Mouse (Mus musculus): ENCODE results near the gene Was. TPM values are rescaled to one million over a fixed set of nuclear protein-coding genes. Genes with fewer than 3 reads are reported as not detected.
"Not testable (repeated sequence)": the region's sequence is repeated elsewhere in the genome, so short reads cannot be mapped to it uniquely, and the experiment has no call there.

Gene Was
- total RNA-seq, 2 experiments from 2014 or later: 1.9 to 2.5 TPM

GRCm38 (mm10) chrX:8075104-8075503 lies 15.2 kb downstream of the Was start:
- intact Hi-C loops (cut with DNase I): loop anchor here (10.0 kb wide), 1 partner anchor 180 kb away; the partner anchor contains the start of gene Ftsj1
- DNase-seq: no peak

GRCm38 (mm10) chrX:8074430-8075014 lies 15.8 kb downstream of the Was start, which contains the start of gene Suv39h1:
TSS of gene Suv39h1 (minus strand) at chrX:8074760.
- intact Hi-C loops (cut with DNase I): loop anchor here (5.0 to 10.0 kb wide), 2 partner anchors 172 to 180 kb away; partner anchors contain the start of gene Ftsj1
- peak; percentile 86 to 87 for DNase-seq

GRCm38 (mm10) chrX:8073881-8074429 lies 16.3 kb downstream of the Was start:
- DNase-seq: peak; percentile 2 to 5

GRCm38 (mm10) chrX:8069166-8069565 lies 21.1 kb downstream of the Was start:
- intact Hi-C loops (cut with DNase I): no loop called here
- no peak for DNase-seq

More at GRCm38 (mm10) chrX:8073881-8074429, 16.3 kb downstream of the Was start:
- intact Hi-C loops (cut with DNase I): loop anchor here (5.0 to 10.0 kb wide), 2 partner anchors 172 to 181 kb away; partner anchors contain the start of gene Ftsj1

GRCm38 (mm10) chrX:8051044-8051781 lies 39.1 kb downstream of the Was start:
- intact Hi-C loops (cut with DNase I): not testable (repeated sequence)

GRCm38 (mm10) chrX:8033009-8033408 lies 57.3 kb downstream of the Was start:
- intact Hi-C loops (cut with DNase I): no loop called here
- DNase-seq: no peak

More at GRCm38 (mm10) chrX:8051044-8051781, 39.1 kb downstream of the Was start:
- not testable (repeated sequence) for DNase-seq

Other genes with a start within 250 kb of the Was start
- 10 to 100 TPM; 26.1 to 27.8 TPM for gene Otud5, start 249.1 kb downstream of the Was start, total RNA-seq (2021)
- gene Pim2, start 212.2 kb downstream of the Was start, total RNA-seq (2021): 1 to 10 TPM; 2.4 to 3.3 TPM
- 10 to 100 TPM; 13.2 to 16.7 TPM for gene Slc35a2, start 206.5 kb downstream of the Was start, total RNA-seq (2021)
- 10 to 100 TPM; 22.2 to 22.4 TPM for gene Pqbp1, start 191.2 kb downstream of the Was start, total RNA-seq (2021)
- gene Timm17b, start 191.1 kb downstream of the Was start, total RNA-seq (2021): 10 to 100 TPM; 44.5 to 49.0 TPM
- not detected for gene Gm10491, start 182.7 kb downstream of the Was start, total RNA-seq (2021)
- gene Gm10490, start 181.0 kb downstream of the Was start, total RNA-seq (2021): not detected
- under 1 TPM in 1 of 2 experiments, not detected in 1; 0.25 TPM for gene Pcsk1n, start 170.7 kb downstream of the Was start, total RNA-seq (2021)
- not detected for gene Eras, start 161.9 kb downstream of the Was start, total RNA-seq (2021)
- 10 to 100 TPM; 11.1 to 11.8 TPM for gene Hdac6, start 142.6 kb downstream of the Was start, total RNA-seq (2021)
- gene Gata1, start 112.4 kb downstream of the Was start, total RNA-seq (2021): under 1 TPM in 1 of 2 experiments, not detected in 1; 0.14 TPM
- not detected for gene Glod5, start 72.0 kb downstream of the Was start, total RNA-seq (2021)
- 1 to 10 TPM; 4.8 to 5.1 TPM for gene Suv39h1, start 15.7 kb downstream of the Was start, total RNA-seq (2021)
- 10 to 100 TPM; 39.4 to 44.4 TPM for gene Wdr13, start 42.4 kb upstream of the Was start, total RNA-seq (2021)
- 10 to 100 TPM; 63.1 to 74.0 TPM for gene Rbm3, start 55.4 kb upstream of the Was start, total RNA-seq (2021)
- gene Tbc1d25, start 85.7 kb upstream of the Was start, total RNA-seq (2021): 1 to 10 TPM; 3.9 to 5.6 TPM
- 10 to 100 TPM; 19.6 to 25.1 TPM for gene Ebp, start 103.0 kb upstream of the Was start, total RNA-seq (2021)
- 1 to 10 TPM; 3.0 to 3.4 TPM for gene Porcn, start 116.0 kb upstream of the Was start, total RNA-seq (2021)
- gene Ftsj1, start 161.9 kb upstream of the Was start, total RNA-seq (2021): 10 to 100 TPM; 11.1 to 11.9 TPM
- gene Slc38a5, start 180.6 kb upstream of the Was start, total RNA-seq (2021): under 1 TPM; 0.65 to 0.89 TPM
- gene Ssxb10, start 236.9 kb upstream of the Was start, total RNA-seq (2021): not detected